Mouse (Mus musculus) activated CD4-positive, CD25-positive, alpha-beta regulatory T cell, adult 4 months (primary cell): Measurements from ENCODE around the gene H1foo. TPM values are rescaled to one million over a fixed set of nuclear protein-coding genes. Genes with fewer than 3 reads are reported as not detected.

Source experiments
- polyA plus RNA-seq, 2 experiments: library from polyadenylated mRNA; unstranded; fragments of 100-300 nt; shearing (Covaris generic); gene quantifications; one replicate each; pipeline ENCODE4 v1.2.1; 2017

H1foo gene
- polyA plus RNA-seq, 2 experiments from 2014 or later: 0.52 TPM; not detected in 1

Other genes starting within 250 kb of the H1foo start
- not detected for gene Tmem40, start 182.5 kb upstream of the H1foo start, polyA plus RNA-seq
- gene Cand2, start 170.4 kb upstream of the H1foo start, polyA plus RNA-seq: 1 to 10 TPM; 2.3 to 3.3 TPM
- gene Rpl32, start 136.2 kb upstream of the H1foo start, polyA plus RNA-seq: 1,000 to 10,000 TPM; 7,828 to 8,360 TPM
- under 1 TPM; 0.19 to 0.24 TPM for gene Efcab12, start 106.5 kb upstream of the H1foo start, polyA plus RNA-seq
- 10 to 100 TPM in 1 of 2 experiments, 1 to 10 TPM in 1; 8.7 to 10.4 TPM for gene Mbd4, start 91.6 kb upstream of the H1foo start, polyA plus RNA-seq
- 1 to 10 TPM; 2.3 to 2.7 TPM for gene Ift122, start 91.5 kb upstream of the H1foo start, polyA plus RNA-seq
- not detected for gene Rho, start 13.2 kb upstream of the H1foo start, polyA plus RNA-seq
- 10 to 100 TPM; 10.6 to 10.8 TPM for gene Plxnd1, start 50.1 kb downstream of the H1foo start, polyA plus RNA-seq
- 10 to 100 TPM; 19.3 to 22.7 TPM for gene Tmcc1, start 248.5 kb downstream of the H1foo start, polyA plus RNA-seq